Comparison of ENCODE assay signal across 14 mouse cellular contexts in genomic region chr8:108011516-108011915, GRCm38 (mm10).
DNase-seq lines count a peak whose midpoint lies in the region; ATAC-seq and TF ChIP-seq lines count a peak whose summit lies in the region.
"Had no signal": no experiment of that assay in that cellular context is flagged by ENCODE, and none has a peak within 500 bp of the region (broad histone marks: within the 10 kb centered on the region; RNA-seq: fewer than 3 reads in every experiment).

No protein-coding gene starts in this region.

- H3K9ac ChIP-seq in forebrain, postnatal 0 days = no peak overlapping the region
- H3K9ac ChIP-seq in forebrain, embryonic 12.5 days = no peak overlapping the region
- no peak overlapping the region; the same call in 1 of the 2 replicates for H3K9ac ChIP-seq in hindbrain, embryonic 14.5 days
- H3K9ac ChIP-seq: hindbrain, embryonic 15.5 days had no signal

- no peaks in the 10 kb centered on the region for H3K36me3 ChIP-seq in forebrain, postnatal 0 days (ENCODE audit: insufficient read depth)
- no peaks in the 10 kb centered on the region for H3K36me3 ChIP-seq in forebrain, embryonic 12.5 days (replicated peaks)
- no peaks in the 10 kb centered on the region for H3K36me3 ChIP-seq in hindbrain, embryonic 14.5 days (replicated peaks; ENCODE audit: control insufficient read depth, insufficient read depth)
- H3K36me3 ChIP-seq: hindbrain, embryonic 15.5 days had no signal

- H3K9me3 ChIP-seq in forebrain, postnatal 0 days (ENCODE audit: low read length) = no peaks in the 10 kb centered on the region
- H3K9me3 ChIP-seq in forebrain, embryonic 12.5 days = no peaks in the 10 kb centered on the region
- no peaks in the 10 kb centered on the region for H3K9me3 ChIP-seq in hindbrain, embryonic 14.5 days (ENCODE audit: control insufficient read depth, low read length)
- H3K9me3 ChIP-seq: hindbrain, embryonic 15.5 days had no signal

- H3K4me2 ChIP-seq in forebrain, postnatal 0 days (ENCODE audit: low read depth) = no peak overlapping the region; the same call in 1 of the 2 replicates
- no peak overlapping the region for H3K4me2 ChIP-seq in forebrain, embryonic 12.5 days
- no peak overlapping the region for H3K4me2 ChIP-seq in hindbrain, embryonic 14.5 days (replicated peaks)
- H3K4me2 ChIP-seq: hindbrain, embryonic 15.5 days; liver, embryonic 11.5 days had no signal

- H3K27ac ChIP-seq in forebrain, postnatal 0 days (ENCODE audit: low read depth, low read length) = no peak overlapping the region
- H3K27ac ChIP-seq in forebrain, embryonic 12.5 days = no peak overlapping the region
- no peak overlapping the region for H3K27ac ChIP-seq in hindbrain, embryonic 14.5 days
- H3K27ac ChIP-seq: hindbrain, embryonic 15.5 days; kidney, postnatal 0 days had no signal

- 29% methylated on average over 11 of the region's 11 CpGs for WGBS in forebrain, postnatal 0 days
- 70% methylated on average over 11 of the region's 11 CpGs for WGBS in forebrain, embryonic 12.5 days
- WGBS in hindbrain, embryonic 14.5 days = 80% methylated on average over 11 of the region's 11 CpGs

- no peaks in the 10 kb centered on the region for H3K4me1 ChIP-seq in forebrain, postnatal 0 days (ENCODE audit: insufficient read depth)
- no peaks in the 10 kb centered on the region for H3K4me1 ChIP-seq in forebrain, embryonic 12.5 days
- H3K4me1 ChIP-seq in hindbrain, embryonic 14.5 days (replicated peaks; ENCODE audit: control insufficient read depth, insufficient read depth, low read length) = no peaks in the 10 kb centered on the region
- H3K4me1 ChIP-seq: hindbrain, embryonic 15.5 days had no signal

- H3K27me3 ChIP-seq in forebrain, postnatal 0 days (ENCODE audit: insufficient read depth, low read length) = no peaks in the 10 kb centered on the region
- no peaks in the 10 kb centered on the region for H3K27me3 ChIP-seq in forebrain, embryonic 12.5 days
- H3K27me3 ChIP-seq in hindbrain, embryonic 14.5 days (ENCODE audit: control insufficient read depth, insufficient read depth, low read length) = no peaks in the 10 kb centered on the region
- H3K27me3 ChIP-seq: CH12.LX had no signal

- no peak overlapping the region for H3K4me3 ChIP-seq in forebrain, postnatal 0 days (ENCODE audit: low read depth, low read length)
- no peak overlapping the region for H3K4me3 ChIP-seq in forebrain, embryonic 12.5 days (replicated peaks)
- H3K4me3 ChIP-seq in hindbrain, embryonic 14.5 days (replicated peaks; ENCODE audit: low read length) = no peak overlapping the region
- H3K4me3 ChIP-seq: hindbrain, embryonic 15.5 days had no signal

- peak; percentile 27; the same call in 1 of the 2 replicates for ATAC-seq in forebrain, postnatal 0 days
- no peak for ATAC-seq in forebrain, embryonic 12.5 days (ENCODE audit: low FRiP score)
- ATAC-seq in hindbrain, embryonic 14.5 days (ENCODE audit: low FRiP score) = no peak

- TF ChIP-seq CTCF in forebrain, postnatal 0 days (IDR thresholded peaks at IDR 0.05; ENCODE audit: low read depth) = no peak

- peak; percentile 58 for DNase-seq in forebrain, postnatal 0 days
- DNase-seq in ovary, adult 18-20 months (ENCODE audit: low spot score) = peak; percentile 9
- DNase-seq in ovary, postnatal 14 days (ENCODE audit: low spot score) = no peak
- peak; percentile 18 to 42 for DNase-seq in layer of hippocampus, adult 8-10 months (ENCODE audit: low spot score in 2 of 2)
- peak; percentile 56 for DNase-seq in right cerebral cortex, postnatal 4 days
- no peak for DNase-seq in hindbrain, embryonic 14.5 days (ENCODE audit: low spot score)
- DNase-seq: embryo, embryonic 11 days; retina, postnatal 1 day; thymus, postnatal 4 days had no signal

Comparison
In these comparisons a context has a peak if more than half of its experiments do, and no peak if none do; other contexts are left out.
1. DNase-seq: peak in forebrain, postnatal 0 days (single experiment), ovary, adult 18-20 months (single experiment), layer of hippocampus, adult 8-10 months (2 of 2) and right cerebral cortex, postnatal 4 days (single experiment); none in ovary, postnatal 14 days (single experiment) and hindbrain, embryonic 14.5 days (single experiment).